Mouse (Mus musculus): Measurements from ENCODE around the gene Ace. TPM values are rescaled to one million over a fixed set of nuclear protein-coding genes. Genes with fewer than 3 reads are reported as not detected.

Ace gene
- polyA plus RNA-seq (2014; fragmentation: Illumina TruSeq; extraction: RNeasy Lipid Tissue Mini Kit (QIAGEN cat#74804)) = 5.1 TPM

GRCm38 (mm10) chr11:105967741-105968574, at the start of gene Ace:
Gene Ace, plus strand, starts transcription at chr11:105967945.

DNA sequence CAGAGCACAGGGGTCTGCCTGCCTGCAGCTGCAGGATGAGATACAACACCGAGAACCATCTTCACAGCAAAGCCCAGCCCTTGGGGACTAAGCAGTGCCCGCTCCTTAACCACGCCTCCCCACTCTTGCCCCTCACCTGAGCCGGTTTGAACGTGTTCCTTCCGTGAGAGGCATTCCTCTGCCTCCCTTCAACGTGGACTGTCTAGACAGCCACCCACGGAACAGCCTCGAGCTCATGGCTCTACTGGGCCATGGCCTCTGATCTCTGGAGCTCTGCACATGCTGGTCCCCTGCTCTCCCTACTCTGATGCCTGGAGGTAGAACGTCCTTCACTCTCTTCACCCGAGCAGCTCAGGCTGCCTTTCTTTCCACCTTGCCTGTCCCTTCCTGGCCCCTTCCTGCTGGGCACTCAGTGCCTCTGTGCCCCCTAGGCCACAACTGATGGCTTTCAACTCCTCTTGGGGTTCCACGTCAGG, 14.8 kb upstream of the Ace start, which contains the start of gene Cyb561:
TSS of gene Cyb561 (minus strand) at position 426 of the 476 bp plus-strand sequence.

GRCm38 (mm10) chr11:105994375-105994774, 26.6 kb downstream of the Ace start, which contains the start of gene Ace3:
Gene Ace3, plus strand, starts transcription at chr11:105994675.

GRCm38 (mm10) chr11:106007821-106008220, 40.1 kb downstream of the Ace start, which contains the start of gene Kcnh6:
Gene Kcnh6, plus strand, starts transcription at chr11:106008124.

GRCm38 (mm10) chr11:106036548-106037417, 69.0 kb downstream of the Ace start, which contains the start of gene Dcaf7:
Gene Dcaf7, plus strand, starts transcription at chr11:106036872.

Other genes with a start within 250 kb of the Ace start
- 6.7 TPM for gene Cyb561, start 14.6 kb upstream of the Ace start, polyA plus RNA-seq (2014; fragmentation: Illumina TruSeq; extraction: RNeasy Lipid Tissue Mini Kit (QIAGEN cat#74804))
- not detected for gene Ace3, start 26.7 kb downstream of the Ace start, polyA plus RNA-seq (2014; fragmentation: Illumina TruSeq; extraction: RNeasy Lipid Tissue Mini Kit (QIAGEN cat#74804))
- gene Kcnh6, start 40.2 kb downstream of the Ace start, polyA plus RNA-seq (2014; fragmentation: Illumina TruSeq; extraction: RNeasy Lipid Tissue Mini Kit (QIAGEN cat#74804)) = not detected
- 49.1 TPM for gene Dcaf7, start 68.9 kb downstream of the Ace start, polyA plus RNA-seq (2014; fragmentation: Illumina TruSeq; extraction: RNeasy Lipid Tissue Mini Kit (QIAGEN cat#74804))
- gene Taco1, start 98.1 kb downstream of the Ace start, polyA plus RNA-seq (2014; fragmentation: Illumina TruSeq; extraction: RNeasy Lipid Tissue Mini Kit (QIAGEN cat#74804)) = 6.9 TPM
- gene Map3k3, start 116.7 kb downstream of the Ace start, polyA plus RNA-seq (2014; fragmentation: Illumina TruSeq; extraction: RNeasy Lipid Tissue Mini Kit (QIAGEN cat#74804)) = 10.9 TPM
- gene Gm10840, start 192.9 kb downstream of the Ace start, polyA plus RNA-seq (2014; fragmentation: Illumina TruSeq; extraction: RNeasy Lipid Tissue Mini Kit (QIAGEN cat#74804)) = not detected
- gene Limd2, start 192.9 kb downstream of the Ace start, polyA plus RNA-seq (2014; fragmentation: Illumina TruSeq; extraction: RNeasy Lipid Tissue Mini Kit (QIAGEN cat#74804)) = 2.9 TPM
- 13.3 TPM for gene Strada, start 234.2 kb downstream of the Ace start, polyA plus RNA-seq (2014; fragmentation: Illumina TruSeq; extraction: RNeasy Lipid Tissue Mini Kit (QIAGEN cat#74804))
- gene Ccdc47, start 248.4 kb downstream of the Ace start, polyA plus RNA-seq (2014; fragmentation: Illumina TruSeq; extraction: RNeasy Lipid Tissue Mini Kit (QIAGEN cat#74804)) = 161 TPM
- gene Ddx42, start 249.0 kb downstream of the Ace start, polyA plus RNA-seq (2014; fragmentation: Illumina TruSeq; extraction: RNeasy Lipid Tissue Mini Kit (QIAGEN cat#74804)) = 70.3 TPM

All from ovary, adult 10 weeks (tissue).